Mouse (Mus musculus): ENCODE measurements at regions not wholly inside any gene's neighbourhood (a gene's known extent, or its start where the extent isn't known, plus 50 kb on each side); places are given as distances from the start of the nearest gene placed in this dataset.

GRCm38 (mm10) chr10:119326912-119327311 lies 87.1 kb upstream of the Cand1 start:
- H3K9ac ChIP-seq (ENCODE audit: low read length): no peak overlapping the region
- H3K4me2 ChIP-seq (ENCODE audit: low read length): no peak overlapping the region
- no peaks in the 10 kb centered on the region for H3K4me1 ChIP-seq (ENCODE audit: control insufficient read depth in 2 of 2, insufficient read depth in 2 of 2, low read length in 2 of 2)
- no peak overlapping the region for H3K27ac ChIP-seq (replicated peaks in 1 of 2; ENCODE audit: control insufficient read depth in 1 of 2, insufficient read depth in 1 of 2, low read depth in 2 of 2, low read length in 2 of 2)
- H3K9me3 ChIP-seq (ENCODE audit: control insufficient read depth, low read length): no peaks in the 10 kb centered on the region
- WGBS: 27% methylated on average over 6 of the region's 6 CpGs
- no peaks in the 10 kb centered on the region for H3K36me3 ChIP-seq (ENCODE audit: control insufficient read depth, insufficient read depth, low read length)
- no peak overlapping the region for H3K4me3 ChIP-seq (ENCODE audit: control insufficient read depth in 1 of 2, insufficient read depth in 1 of 2, low read depth in 1 of 2, low read length in 2 of 2)
- no peak for ATAC-seq (ENCODE audit: insufficient number of reproducible peaks, insufficient read depth, low FRiP score, low read depth)
- H3K27me3 ChIP-seq (ENCODE audit: control insufficient read depth, insufficient read depth, low read length): no peaks in the 10 kb centered on the region

- Histone ChIP-seq H3K27ac (replicated peaks in 1 of 2; ENCODE audit: control insufficient read depth in 1 of 2, insufficient read depth in 1 of 2, low read depth in 2 of 2, low read length in 2 of 2) (no peak overlapping the region), H3K4me2 (ENCODE audit: low read length) (no peak overlapping the region), H3K27me3 (ENCODE audit: control insufficient read depth, insufficient read depth, low read length) (no peaks in the 10 kb centered on the region), H3K4me1 (ENCODE audit: control insufficient read depth in 2 of 2, insufficient read depth in 2 of 2, low read length in 2 of 2) (no peaks in the 10 kb centered on the region), H3K9ac (ENCODE audit: low read length) (no peak overlapping the region), H3K9me3 (ENCODE audit: control insufficient read depth, low read length) (no peaks in the 10 kb centered on the region), H3K36me3 (ENCODE audit: control insufficient read depth, insufficient read depth, low read length) (no peaks in the 10 kb centered on the region), H3K4me3 (ENCODE audit: control insufficient read depth in 1 of 2, insufficient read depth in 1 of 2, low read depth in 1 of 2, low read length in 2 of 2) (no peak overlapping the region)
- WGBS: 85% methylated on average over 8 of the region's 8 CpGs
- ATAC-seq (ENCODE audit: insufficient number of reproducible peaks, insufficient read depth, low FRiP score, low read depth): no peak
Observed at GRCm38 (mm10) chr10:119319953-119320352, 80.1 kb upstream of the Cand1 start.

- H3K4me3 ChIP-seq (ENCODE audit: control insufficient read depth in 1 of 2, insufficient read depth in 1 of 2, low read depth in 1 of 2, low read length in 2 of 2): no peak overlapping the region
- H3K4me1 ChIP-seq (ENCODE audit: control insufficient read depth in 2 of 2, insufficient read depth in 2 of 2, low read length in 2 of 2): no peaks in the 10 kb centered on the region
- H3K4me2 ChIP-seq (ENCODE audit: low read length): no peak overlapping the region
- no peaks in the 10 kb centered on the region for H3K9me3 ChIP-seq (ENCODE audit: control insufficient read depth, low read length)
- no peaks in the 10 kb centered on the region for H3K27me3 ChIP-seq (ENCODE audit: control insufficient read depth, insufficient read depth, low read length)
- ATAC-seq (ENCODE audit: insufficient number of reproducible peaks, insufficient read depth, low FRiP score, low read depth): no peak
- no peak overlapping the region for H3K27ac ChIP-seq (replicated peaks in 1 of 2; ENCODE audit: control insufficient read depth in 1 of 2, insufficient read depth in 1 of 2, low read depth in 2 of 2, low read length in 2 of 2)
- H3K36me3 ChIP-seq (ENCODE audit: control insufficient read depth, insufficient read depth, low read length): no peaks in the 10 kb centered on the region
- WGBS: 88% methylated on average over 8 of the region's 8 CpGs
- H3K9ac ChIP-seq (ENCODE audit: low read length): no peak overlapping the region
Observed at GRCm38 (mm10) chr10:119318416-119318815, 78.6 kb upstream of the Cand1 start.

GRCm38 (mm10) chr10:119311578-119311977 lies 71.7 kb upstream of the Cand1 start:
- Histone ChIP-seq H3K4me3 (ENCODE audit: control insufficient read depth in 1 of 2, insufficient read depth in 1 of 2, low read depth in 1 of 2, low read length in 2 of 2) (no peak overlapping the region), H3K27ac (replicated peaks in 1 of 2; ENCODE audit: control insufficient read depth in 1 of 2, insufficient read depth in 1 of 2, low read depth in 2 of 2, low read length in 2 of 2) (no peak overlapping the region), H3K9ac (ENCODE audit: low read length) (no peak overlapping the region), H3K4me1 (ENCODE audit: control insufficient read depth in 2 of 2, insufficient read depth in 2 of 2, low read length in 2 of 2) (no peaks in the 10 kb centered on the region), H3K27me3 (ENCODE audit: control insufficient read depth, insufficient read depth, low read length) (no peaks in the 10 kb centered on the region), H3K4me2 (ENCODE audit: low read length) (no peak overlapping the region), H3K9me3 (ENCODE audit: control insufficient read depth, low read length) (no peaks in the 10 kb centered on the region), H3K36me3 (ENCODE audit: control insufficient read depth, insufficient read depth, low read length) (no peaks in the 10 kb centered on the region)
- no peak for ATAC-seq (ENCODE audit: insufficient number of reproducible peaks, insufficient read depth, low FRiP score, low read depth)
- WGBS: 38% methylated on average over 1 of the region's 1 CpGs

- Histone ChIP-seq H3K4me1 (ENCODE audit: control insufficient read depth in 2 of 2, insufficient read depth in 2 of 2, low read length in 2 of 2) (no peaks in the 10 kb centered on the region), H3K9ac (ENCODE audit: low read length) (no peak overlapping the region), H3K9me3 (ENCODE audit: control insufficient read depth, low read length) (no peaks in the 10 kb centered on the region), H3K36me3 (ENCODE audit: control insufficient read depth, insufficient read depth, low read length) (no peaks in the 10 kb centered on the region), H3K4me2 (ENCODE audit: low read length) (no peak overlapping the region), H3K27me3 (ENCODE audit: control insufficient read depth, insufficient read depth, low read length) (no peaks in the 10 kb centered on the region), H3K4me3 (ENCODE audit: control insufficient read depth in 1 of 2, insufficient read depth in 1 of 2, low read depth in 1 of 2, low read length in 2 of 2) (no peak overlapping the region), H3K27ac (replicated peaks in 1 of 2; ENCODE audit: control insufficient read depth in 1 of 2, insufficient read depth in 1 of 2, low read depth in 2 of 2, low read length in 2 of 2) (no peak overlapping the region)
- no peak for ATAC-seq (ENCODE audit: insufficient number of reproducible peaks, insufficient read depth, low FRiP score, low read depth)
- 92% methylated on average over 11 of the region's 11 CpGs for WGBS
Observed at GRCm38 (mm10) chr10:119295740-119296139, 55.9 kb upstream of the Cand1 start.

GRCm38 (mm10) chr10:119294454-119295149 lies 54.7 kb upstream of the Cand1 start:
- Histone ChIP-seq H3K9me3 (ENCODE audit: control insufficient read depth, low read length) (no peaks in the 10 kb centered on the region), H3K27ac (replicated peaks in 1 of 2; ENCODE audit: control insufficient read depth in 1 of 2, insufficient read depth in 1 of 2, low read depth in 2 of 2, low read length in 2 of 2) (no peak overlapping the region), H3K4me1 (ENCODE audit: control insufficient read depth in 2 of 2, insufficient read depth in 2 of 2, low read length in 2 of 2) (no peaks in the 10 kb centered on the region), H3K27me3 (ENCODE audit: control insufficient read depth, insufficient read depth, low read length) (no peaks in the 10 kb centered on the region), H3K36me3 (ENCODE audit: control insufficient read depth, insufficient read depth, low read length) (no peaks in the 10 kb centered on the region), H3K4me3 (ENCODE audit: control insufficient read depth in 1 of 2, insufficient read depth in 1 of 2, low read depth in 1 of 2, low read length in 2 of 2) (no peak overlapping the region), H3K9ac (ENCODE audit: low read length) (no peak overlapping the region), H3K4me2 (ENCODE audit: low read length) (peak overlapping the region; percentile 50)
- 37% methylated on average over 14 of the region's 14 CpGs for WGBS
- ATAC-seq (ENCODE audit: insufficient number of reproducible peaks, insufficient read depth, low FRiP score, low read depth): no peak

GRCm38 (mm10) chr10:119293372-119293771 lies 53.5 kb upstream of the Cand1 start:
- no peak overlapping the region for H3K4me2 ChIP-seq (ENCODE audit: low read length)
- 83% methylated on average over 8 of the region's 8 CpGs for WGBS
- H3K27ac ChIP-seq (replicated peaks in 1 of 2; ENCODE audit: control insufficient read depth in 1 of 2, insufficient read depth in 1 of 2, low read depth in 2 of 2, low read length in 2 of 2): no peak overlapping the region
- no peak for ATAC-seq (ENCODE audit: insufficient number of reproducible peaks, insufficient read depth, low FRiP score, low read depth)
- H3K4me3 ChIP-seq (ENCODE audit: control insufficient read depth in 1 of 2, insufficient read depth in 1 of 2, low read depth in 1 of 2, low read length in 2 of 2): no peak overlapping the region
- no peaks in the 10 kb centered on the region for H3K4me1 ChIP-seq (ENCODE audit: control insufficient read depth in 2 of 2, insufficient read depth in 2 of 2, low read length in 2 of 2)
- no peaks in the 10 kb centered on the region for H3K36me3 ChIP-seq (ENCODE audit: control insufficient read depth, insufficient read depth, low read length)
- H3K27me3 ChIP-seq (ENCODE audit: control insufficient read depth, insufficient read depth, low read length): no peaks in the 10 kb centered on the region
- H3K9ac ChIP-seq (ENCODE audit: low read length): no peak overlapping the region
- H3K9me3 ChIP-seq (ENCODE audit: control insufficient read depth, low read length): no peaks in the 10 kb centered on the region

Measured in heart, embryonic 14.5 days (tissue).